Mouse (Mus musculus) spleen, embryonic (tissue): Measurements from ENCODE around the gene Ptpn11.
"Not testable (repeated sequence)": the region's sequence is repeated elsewhere in the genome, so short reads cannot be mapped to it uniquely, and the experiment has no call there.

Source experiments
- CTCF ChIA-PET: fragments of 350-600 bp; sonication (Branson Sonifier 250); formaldehyde crosslinking; loops from one replicate; lab custom pipeline; 2022; lab: Charles Lee

Gene Ptpn11

DNA sequence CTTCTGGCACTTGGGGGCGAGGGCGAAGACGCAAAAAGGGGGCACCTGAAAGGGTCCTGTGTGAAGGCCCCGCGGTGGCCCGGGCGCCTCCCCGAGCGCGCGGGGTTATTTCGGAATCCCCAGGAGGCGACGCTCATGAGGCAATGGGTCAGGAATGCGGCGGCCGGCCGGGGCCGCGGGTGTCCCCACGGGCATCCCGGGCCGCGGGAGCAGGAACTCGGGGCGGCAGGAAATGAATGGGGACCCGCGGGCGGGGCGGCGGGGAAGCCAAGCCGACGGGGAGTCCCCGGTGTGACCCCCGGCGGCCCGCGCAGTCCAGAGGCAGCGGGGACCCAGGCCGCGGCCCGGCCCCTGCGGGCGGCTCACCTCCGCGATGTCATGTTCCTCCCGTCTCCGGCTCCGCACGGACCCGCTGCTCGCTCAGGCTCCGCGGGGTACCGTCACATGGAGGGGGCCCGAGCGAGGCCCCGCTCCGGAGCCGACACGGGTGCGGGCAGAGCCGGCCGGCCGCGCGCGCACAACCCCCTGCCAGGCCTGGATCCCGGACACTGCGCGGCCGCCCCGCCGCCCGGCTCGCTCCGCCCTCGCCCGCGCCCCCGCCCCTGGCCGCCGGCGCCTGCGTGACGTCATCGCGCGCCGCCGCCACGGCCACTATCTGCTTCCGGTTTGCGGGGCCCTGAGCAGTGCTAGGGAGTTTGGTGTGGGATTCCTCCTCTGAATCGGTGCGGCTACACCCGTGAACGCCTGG is at the start of gene Ptpn11:
Gene Ptpn11, minus strand, starts transcription at position 562 of the 748 bp plus-strand sequence.
- CTCF ChIA-PET: no interaction called here

DNA sequence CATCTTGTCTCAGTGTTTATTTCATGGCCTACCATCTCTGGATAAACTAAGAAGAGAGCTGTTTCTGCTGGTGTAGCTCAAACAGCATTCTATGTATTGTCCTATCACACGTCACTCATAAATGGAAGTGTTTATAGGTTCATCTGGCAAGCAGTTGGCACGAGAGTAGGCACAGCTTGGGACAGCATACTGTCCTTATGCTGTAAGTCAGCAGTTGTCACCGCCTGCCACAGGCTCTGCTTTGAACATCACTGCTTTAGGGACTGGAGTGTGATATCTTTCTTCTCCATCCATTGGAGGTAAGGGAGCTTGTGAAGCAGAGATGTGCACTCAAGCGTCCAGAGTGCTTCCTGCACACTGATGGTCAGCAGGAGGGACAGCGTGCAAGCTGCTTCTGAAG is 48.6 kb upstream of the Ptpn11 start:
- CTCF ChIA-PET: no interaction called here

- CTCF ChIA-PET: no interaction called here
These were observed 47.0 kb upstream of the Ptpn11 start for GRCm38 (mm10) chr5:121238208-121238607.

- CTCF ChIA-PET: no interaction called here
These were observed 45.0 kb upstream of the Ptpn11 start for GRCm38 (mm10) chr5:121236171-121236570.

- CTCF ChIA-PET: no interaction called here
These were observed 42.5 kb upstream of the Ptpn11 start for GRCm38 (mm10) chr5:121233726-121234125.

DNA sequence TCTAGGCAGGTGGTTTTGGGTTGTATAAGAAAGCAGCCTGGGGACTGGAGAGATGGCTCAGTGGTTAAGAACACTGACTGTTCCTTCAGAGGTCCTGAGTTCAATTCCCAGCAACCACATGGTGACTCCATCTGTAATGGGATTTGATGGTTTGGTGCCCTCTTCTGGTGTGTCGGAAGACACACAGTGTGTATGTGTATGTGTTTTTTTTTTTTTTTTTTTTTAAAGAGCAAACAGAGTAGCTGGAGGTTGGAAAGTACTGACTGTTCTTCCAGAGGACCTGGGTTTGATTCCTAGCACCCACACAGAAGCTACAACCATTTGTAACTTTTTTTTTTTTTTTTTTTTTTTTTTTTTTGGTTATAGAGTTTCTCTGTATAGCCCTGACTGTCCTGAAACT is 41.6 kb upstream of the Ptpn11 start:
- CTCF ChIA-PET: interaction anchor here (0.5 to 0.7 kb wide), 5 partner anchors 8 to 1353 kb away, joined by 3 to 9 read pairs (median 5); no protein-coding TSS in a partner anchor

DNA sequence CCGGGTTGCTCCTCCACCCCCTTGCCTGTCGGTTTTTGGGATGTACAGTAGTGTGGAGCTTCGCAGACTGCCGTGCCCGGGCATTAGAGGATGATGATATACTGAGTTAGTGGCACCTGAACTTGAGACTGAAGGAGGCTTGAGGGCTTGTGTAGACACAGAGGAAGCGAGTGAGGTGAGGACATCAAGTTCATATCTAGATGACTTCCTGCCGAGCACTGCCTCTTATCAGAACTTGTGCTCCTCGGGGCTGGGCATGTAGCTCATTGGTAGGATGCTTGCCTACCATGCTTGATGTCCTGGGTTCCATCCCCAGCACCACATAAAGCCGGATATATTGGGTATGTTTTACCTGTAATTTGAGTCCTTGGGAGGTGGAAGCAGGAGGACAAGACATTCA is 39.6 kb upstream of the Ptpn11 start:
- CTCF ChIA-PET: no interaction called here

DNA sequence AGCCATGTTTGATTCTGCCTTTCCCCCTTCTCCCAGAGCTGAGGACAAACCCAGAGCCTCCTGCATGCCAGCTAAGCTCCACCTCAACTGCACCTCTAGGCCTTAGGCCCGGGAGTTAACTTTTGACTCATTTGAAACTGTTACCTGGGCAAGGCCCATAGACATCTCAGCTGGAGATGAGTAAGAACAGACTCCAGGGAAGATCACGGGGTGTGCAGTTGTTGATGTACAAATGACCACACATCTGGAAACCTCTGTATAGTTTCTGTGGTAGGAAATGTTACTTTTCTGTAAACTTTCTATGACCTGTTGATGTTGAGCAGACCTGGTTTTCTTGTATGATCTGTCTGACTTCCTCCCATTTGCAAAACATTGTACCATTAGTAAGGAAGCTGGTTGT is 38.0 kb upstream of the Ptpn11 start:
- CTCF ChIA-PET: no interaction called here

DNA sequence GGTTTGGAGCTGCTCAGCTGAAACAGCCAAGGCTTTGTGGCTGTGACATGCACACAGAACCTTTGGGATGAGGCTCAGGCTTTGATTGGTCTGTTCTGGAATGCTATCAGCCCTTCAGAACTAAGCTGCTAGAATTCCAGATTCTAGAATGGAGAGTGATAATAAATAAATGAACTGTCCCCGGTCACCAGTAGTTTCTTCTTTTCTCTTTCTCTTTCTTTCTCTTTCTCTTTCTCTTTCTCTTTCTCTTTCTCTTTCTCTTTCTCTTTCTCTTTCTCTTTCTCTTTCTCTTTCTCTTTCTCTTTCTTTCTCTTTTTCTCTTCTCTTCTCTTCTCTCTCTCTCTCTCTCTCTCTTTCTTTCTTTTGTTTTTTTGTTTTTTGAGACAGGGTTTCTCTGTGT is 36.1 kb upstream of the Ptpn11 start:
- CTCF ChIA-PET: not testable (repeated sequence)

GRCm38 (mm10) chr5:121226845-121227244 is 35.6 kb upstream of the Ptpn11 start:
- CTCF ChIA-PET: no interaction called here

DNA sequence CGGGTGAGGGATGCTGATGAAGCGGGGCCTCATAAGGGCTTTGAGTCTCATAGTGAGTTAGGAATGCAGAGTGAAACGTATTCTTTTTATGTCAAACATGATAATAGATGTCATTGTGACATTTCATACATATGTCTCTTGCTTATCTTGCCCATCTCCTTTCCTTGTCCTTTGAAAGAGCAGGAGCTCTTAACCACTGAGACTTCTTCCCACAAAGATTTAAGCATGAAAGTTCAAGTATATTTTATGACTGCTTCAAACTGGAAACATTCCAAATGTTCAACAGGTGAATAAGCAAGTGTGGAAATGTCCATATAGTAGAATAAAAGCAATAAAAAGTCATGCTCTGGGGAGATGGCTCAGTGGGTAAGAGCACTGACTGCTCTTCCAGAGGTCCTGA is 35.2 kb upstream of the Ptpn11 start:
- CTCF ChIA-PET: interaction anchor here (0.6 kb wide), 1 partner anchor 172 kb away, joined by 13 read pairs; no protein-coding TSS in a partner anchor

- CTCF ChIA-PET: interaction anchor here (0.6 kb wide), 1 partner anchor 173 kb away, joined by 13 read pairs; no protein-coding TSS in a partner anchor
These were observed 34.7 kb upstream of the Ptpn11 start for GRCm38 (mm10) chr5:121225854-121226253.

- CTCF ChIA-PET: no interaction called here
These were observed 33.7 kb upstream of the Ptpn11 start for GRCm38 (mm10) chr5:121224856-121225255.

GRCm38 (mm10) chr5:121224020-121224419 is 32.8 kb upstream of the Ptpn11 start:
- CTCF ChIA-PET: interaction anchor here (0.7 kb wide), 3 partner anchors 8 to 34 kb away, joined by 4 to 5 read pairs (median 4); no protein-coding TSS in a partner anchor

GRCm38 (mm10) chr5:121221328-121221850 is 30.2 kb upstream of the Ptpn11 start:
- CTCF ChIA-PET: interaction anchor here (0.6 kb wide), 1 partner anchor 155 kb away, joined by 3 read pairs; no protein-coding TSS in a partner anchor

- CTCF ChIA-PET: no interaction called here
These were observed 29.6 kb upstream of the Ptpn11 start for GRCm38 (mm10) chr5:121220732-121221301.

DNA sequence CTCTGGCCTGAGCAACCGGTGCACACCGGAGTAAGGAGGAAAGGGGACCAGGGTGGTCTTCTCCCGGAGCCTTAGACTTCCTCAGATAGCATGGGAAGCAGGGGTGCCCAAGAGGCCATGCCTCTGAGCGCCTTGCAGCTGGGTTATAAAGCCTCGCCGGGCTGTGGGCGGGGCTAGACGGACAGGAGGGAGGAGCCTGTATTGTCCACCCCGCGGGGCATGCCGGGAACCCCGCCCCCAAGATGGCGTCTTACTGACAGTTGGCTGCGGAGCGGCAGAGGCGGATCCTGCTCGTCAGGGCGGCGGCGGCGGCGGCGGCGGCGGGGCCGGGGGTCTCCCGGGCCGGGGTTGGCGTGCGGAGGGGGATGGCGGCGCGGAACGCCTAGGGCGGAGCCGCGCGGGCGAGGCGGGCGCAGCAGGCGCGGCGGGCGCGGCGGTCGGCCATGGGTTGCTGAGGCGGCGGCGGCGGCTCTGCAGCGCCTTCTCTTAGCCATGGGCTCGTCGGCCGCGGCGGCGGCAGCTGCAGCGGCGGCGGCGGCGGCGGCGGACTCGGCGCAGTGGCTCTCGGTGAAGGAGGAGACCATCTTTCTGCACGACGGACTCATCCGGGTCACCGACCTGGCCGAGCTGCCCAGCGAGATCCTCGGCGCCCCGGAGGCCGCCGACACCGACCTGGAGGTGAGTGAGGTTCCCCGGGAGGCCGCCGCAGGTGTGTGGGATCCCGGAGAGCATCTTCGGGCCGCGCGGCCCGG is 29.0 kb upstream of the Ptpn11 start, which contains the start of gene Hectd4:
Gene Hectd4, plus strand, starts transcription at position 240 of the 752 bp plus-strand sequence.
- CTCF ChIA-PET: no interaction called here

DNA sequence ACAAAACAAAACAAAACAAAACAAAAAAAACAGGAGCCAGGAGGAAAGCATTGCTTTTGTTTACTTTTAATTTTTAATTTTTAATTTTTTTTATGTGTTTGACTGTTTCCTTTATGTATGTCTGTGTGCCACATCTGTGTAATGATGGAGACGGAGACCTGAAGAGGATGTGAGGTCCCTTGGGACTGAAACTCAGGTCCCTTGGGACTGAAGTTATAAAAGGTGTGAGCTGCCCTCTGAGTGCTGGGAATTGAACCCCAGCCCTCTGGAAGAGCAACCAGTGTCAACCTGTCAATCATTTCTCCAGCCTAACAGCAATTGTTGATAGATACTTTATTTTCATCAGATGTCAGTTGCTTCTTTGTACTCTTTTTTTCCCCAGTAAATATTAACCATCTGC is 28.0 kb upstream of the Ptpn11 start:
- CTCF ChIA-PET: no interaction called here

DNA sequence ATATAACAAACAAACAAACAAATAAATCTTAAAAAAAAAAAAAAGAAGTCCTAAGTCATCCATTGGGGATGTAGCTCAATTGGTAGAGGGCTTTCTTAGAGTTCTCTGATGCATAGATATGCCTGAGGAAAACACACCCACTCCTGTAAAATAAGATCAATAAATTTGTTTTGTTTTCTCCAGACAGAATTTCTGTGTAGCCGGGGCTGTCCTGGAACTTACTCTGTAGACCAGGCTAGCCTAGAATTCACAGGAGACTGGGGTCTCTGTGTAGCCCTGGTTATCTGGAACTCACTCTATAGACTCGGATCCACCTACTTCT is 26.1 kb upstream of the Ptpn11 start:
- CTCF ChIA-PET: no interaction called here

- CTCF ChIA-PET: not testable (repeated sequence)
These were observed 25.6 kb upstream of the Ptpn11 start for GRCm38 (mm10) chr5:121216584-121217312.

DNA sequence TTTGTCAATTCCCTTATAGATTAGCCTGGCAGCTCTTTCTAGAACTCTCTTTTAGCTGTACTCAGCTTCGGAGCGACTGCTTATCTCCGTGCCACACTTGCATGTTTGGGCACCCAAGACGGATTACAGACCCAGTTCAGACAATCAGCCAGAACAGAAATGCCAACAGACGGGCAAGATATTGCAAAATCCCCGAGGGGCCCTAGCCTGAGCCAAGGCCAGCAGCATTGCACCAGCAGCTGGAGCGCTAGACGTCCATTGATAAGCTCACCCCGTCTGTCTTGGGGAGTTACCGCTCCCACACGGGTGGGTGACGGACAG is 24.9 kb upstream of the Ptpn11 start:
- CTCF ChIA-PET: no interaction called here
